Mouse (Mus musculus): Measurements from ENCODE around the gene Prdx6.
"Not testable (repeated sequence)": the region's sequence is repeated elsewhere in the genome, so short reads cannot be mapped to it uniquely, and the experiment has no call there.

Gene Prdx6

DNA sequence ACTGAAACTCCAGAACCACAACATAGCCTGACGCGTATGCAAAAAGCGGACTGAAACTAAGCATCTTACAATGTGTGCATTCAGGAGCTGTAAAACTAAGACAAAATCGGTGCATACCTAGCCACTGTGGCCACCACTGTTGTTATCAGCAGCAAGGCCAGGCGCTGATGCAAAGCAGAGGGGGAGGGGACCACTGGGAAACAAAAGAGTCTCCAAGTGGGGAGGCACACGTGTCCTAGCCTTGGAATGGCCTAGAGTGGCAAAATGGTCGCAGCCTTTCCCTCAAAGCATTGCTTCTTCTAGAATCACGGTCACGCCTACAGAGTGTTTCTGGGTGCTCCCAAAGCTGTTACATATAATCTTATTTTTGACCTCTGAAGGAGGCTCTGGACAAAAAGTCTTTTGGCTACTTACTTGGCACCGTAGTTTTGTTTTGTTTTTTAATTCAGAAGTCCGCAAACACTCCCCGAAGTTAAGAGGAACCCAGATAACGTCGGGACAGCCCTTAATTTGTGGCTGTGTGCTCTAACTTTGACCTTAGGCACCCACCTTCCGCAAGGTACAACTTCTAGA lies 902 bp downstream of the Prdx6 start:
- DNase-seq (ENCODE audit: low spot score), result peak; percentile 53

DNA sequence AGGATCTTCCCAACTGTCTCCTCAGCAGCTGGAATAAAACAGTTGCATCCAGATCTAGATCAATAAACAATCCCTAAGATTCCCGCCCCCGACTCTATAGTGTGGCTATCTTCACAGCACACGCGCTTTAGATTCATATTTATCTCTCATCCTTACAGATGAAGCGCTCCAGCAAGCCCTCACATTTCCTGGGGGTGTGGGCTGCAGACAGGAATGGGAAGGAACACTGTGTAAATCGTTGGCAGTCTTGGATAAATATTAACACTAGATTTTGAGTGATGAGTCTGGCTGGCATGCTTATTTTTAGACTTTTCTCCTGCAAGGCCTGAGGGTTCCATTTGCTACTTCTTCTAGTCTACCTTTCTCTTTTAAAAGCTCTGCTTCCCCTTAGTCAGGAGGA lies 1.6 kb downstream of the Prdx6 start:
- DNase-seq (ENCODE audit: low spot score), result no peak

DNA sequence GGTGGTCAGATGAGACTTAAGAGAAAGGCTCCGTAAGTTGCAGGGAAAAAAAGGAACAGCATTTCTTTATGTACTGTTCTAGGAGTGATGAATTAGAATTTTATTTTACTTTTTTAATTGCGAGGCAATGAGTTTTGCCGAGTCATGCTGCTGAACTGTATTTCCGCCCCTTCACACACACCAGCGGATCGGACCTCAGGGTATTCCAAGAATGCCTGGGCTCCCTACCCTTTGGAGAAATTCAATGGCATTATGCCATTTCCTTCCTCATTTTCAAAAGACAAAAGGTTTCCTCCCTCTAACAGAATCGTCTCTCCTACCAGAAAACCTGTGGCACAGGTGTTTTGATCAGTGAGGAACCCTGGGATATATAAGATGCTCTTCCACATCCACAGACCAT lies 2.3 kb downstream of the Prdx6 start:
- no peak for DNase-seq (ENCODE audit: low spot score)

GRCm38 (mm10) chr1:161247643-161248580 lies 3.1 kb downstream of the Prdx6 start:
- no peak for DNase-seq (ENCODE audit: low spot score)

DNA sequence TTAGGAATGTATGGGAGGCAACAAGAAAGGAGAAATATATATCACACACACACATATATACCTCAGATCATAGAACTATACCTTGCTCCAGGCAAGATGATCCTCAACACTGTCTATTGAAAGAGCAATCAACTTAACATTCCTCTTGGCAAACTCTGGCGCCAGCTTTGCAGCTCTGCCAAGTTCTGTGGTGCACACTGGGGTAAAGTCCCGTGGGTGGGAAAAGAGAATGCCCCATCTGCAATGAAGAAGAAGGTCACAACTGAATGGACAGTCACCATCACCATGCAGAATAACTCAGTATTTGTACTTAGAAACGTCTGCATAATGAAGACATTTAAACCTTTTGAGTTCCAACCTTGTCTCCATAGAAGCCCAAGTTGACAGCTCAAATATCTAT lies 3.8 kb downstream of the Prdx6 start:
- no peak for DNase-seq (ENCODE audit: low spot score)

GRCm38 (mm10) chr1:161237750-161238149 lies 13.3 kb downstream of the Prdx6 start:
- DNase-seq (ENCODE audit: low spot score), result no peak

- DNase-seq (ENCODE audit: low spot score), result no peak
These were observed 13.7 kb downstream of the Prdx6 start for GRCm38 (mm10) chr1:161237339-161237738.

GRCm38 (mm10) chr1:161233226-161233839 lies 17.7 kb downstream of the Prdx6 start:
- no peak for DNase-seq (ENCODE audit: low spot score)

DNA sequence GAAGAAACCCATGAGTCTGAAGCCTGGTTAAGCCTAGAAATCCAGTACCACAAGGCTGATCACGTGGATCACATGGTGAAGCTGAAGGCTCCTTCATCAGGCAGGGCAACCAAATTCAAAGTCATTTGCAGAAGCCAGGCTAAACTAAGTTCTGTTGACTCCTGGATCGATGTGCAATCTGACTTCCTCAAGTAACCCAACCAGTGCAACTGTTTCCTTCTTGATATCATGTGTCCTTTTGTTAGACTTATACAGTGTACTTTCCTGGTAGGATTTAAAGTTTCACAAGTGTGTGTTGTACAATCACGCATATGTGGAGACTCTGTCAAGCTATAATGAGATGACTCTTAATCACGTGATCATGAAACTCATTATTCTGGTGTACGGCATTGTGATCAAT lies 18.8 kb downstream of the Prdx6 start:
- no peak for DNase-seq (ENCODE audit: low spot score)

DNA sequence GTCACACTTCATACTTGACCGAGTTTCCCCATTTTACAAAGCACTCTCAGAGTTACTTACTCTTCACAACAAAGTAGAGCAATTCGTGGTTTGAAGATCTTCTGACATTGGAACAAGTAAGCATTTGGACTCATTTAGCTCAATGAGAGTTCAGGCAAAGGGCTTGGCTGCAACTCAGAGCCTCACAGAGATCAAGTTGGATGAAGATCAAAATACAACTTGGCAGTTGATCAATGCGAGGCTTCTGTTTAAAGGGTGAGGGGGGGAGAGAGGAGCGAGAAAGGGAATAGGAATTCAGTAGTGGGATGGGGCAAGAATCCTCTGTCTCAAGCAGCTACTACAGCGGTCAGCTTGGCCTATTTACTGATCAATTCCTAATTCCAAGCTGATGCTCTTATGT lies 26.2 kb downstream of the Prdx6 start:
- DNase-seq (ENCODE audit: low spot score), result no peak

- no peak for DNase-seq (ENCODE audit: low spot score)
These were observed 31.2 kb downstream of the Prdx6 start for GRCm38 (mm10) chr1:161219816-161220215.

GRCm38 (mm10) chr1:161214465-161214864 lies 36.6 kb downstream of the Prdx6 start:
- DNase-seq (ENCODE audit: low spot score), result peak; percentile 26

GRCm38 (mm10) chr1:161199856-161200255 lies 51.2 kb downstream of the Prdx6 start:
- no peak for DNase-seq (ENCODE audit: low spot score)

DNA sequence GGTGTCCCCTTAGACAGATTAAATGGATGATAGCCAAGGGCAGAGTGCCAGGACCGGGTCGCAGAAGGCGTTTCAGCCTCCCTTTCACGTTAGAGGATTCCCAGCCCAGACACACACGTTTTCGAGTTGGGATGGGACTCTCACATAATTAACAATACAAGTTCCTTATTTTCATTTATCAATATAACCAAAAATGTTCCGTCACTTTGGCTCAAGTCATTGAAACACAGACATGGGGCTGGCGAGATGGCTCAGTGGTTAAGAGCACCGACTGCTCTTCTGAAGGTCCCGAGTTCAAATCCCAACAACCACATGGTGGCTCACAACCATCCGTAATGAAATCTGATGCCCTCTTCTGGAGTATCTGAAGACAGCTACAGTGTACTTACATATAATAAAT lies 54.7 kb downstream of the Prdx6 start:
- DNase-seq (ENCODE audit: low spot score), result not testable (repeated sequence)

GRCm38 (mm10) chr1:161195541-161196351 lies 55.3 kb downstream of the Prdx6 start:
- DNase-seq (ENCODE audit: low spot score), result peak; percentile 89

- no peak for DNase-seq (ENCODE audit: low spot score)
These were observed 60.6 kb downstream of the Prdx6 start for GRCm38 (mm10) chr1:161190253-161190910.
